Mouse (Mus musculus) forebrain, embryonic 11.5 days (tissue): Measurements from ENCODE around the gene Rgs7. TPM values are rescaled to one million over a fixed set of nuclear protein-coding genes. Genes with fewer than 3 reads are reported as not detected.

Experiments
- ATAC-seq: fragments of 200-750 bp; cut with Nextera tagmentation; replicated peaks from 2 replicates; pipeline ENCODE4 v1.8.0; 2017; ENCODE audit warnings: moderate TSS enrichment; ENCODE audit not compliant: low FRiP score
- DNase-seq: peaks from one replicate; pipeline ENCODE4 v3.0.0-alpha.2; 2017; ENCODE audit warnings: low spot score
- H3K27ac ChIP-seq: fragments of 300-500 bp; sonication (generic); 2 replicates; pipeline ENCODE4 v1.5.1; 2014; ENCODE audit warnings: low read depth, low read length
- H3K27me3 ChIP-seq: fragments of 300-500 bp; sonication (generic); 2 replicates; pipeline ENCODE4 v1.6.1; 2014; ENCODE audit warnings: mild to moderate bottlenecking, low read length, mixed read lengths; ENCODE audit not compliant: control insufficient read depth, insufficient read depth
- H3K36me3 ChIP-seq: fragments of 300-500 bp; sonication (generic); 2 replicates; pipeline ENCODE4 v1.6.1; 2014; ENCODE audit warnings: mild to moderate bottlenecking, low read length, moderate library complexity, mixed read lengths; ENCODE audit not compliant: control insufficient read depth, insufficient read depth
- H3K4me1 ChIP-seq: fragments of 300-500 bp; sonication (generic); replicated peaks from 2 replicates; pipeline ENCODE4 v1.6.1; 2014; ENCODE audit warnings: low read length, mixed read lengths; ENCODE audit not compliant: control insufficient read depth, insufficient read depth
- H3K4me2 ChIP-seq: fragments of 300-500 bp; sonication (generic); 2 replicates; pipeline ENCODE4 v1.6.1; 2014; ENCODE audit warnings: low read depth, mild to moderate bottlenecking, low read length, moderate library complexity, mixed read lengths; ENCODE audit not compliant: severe bottlenecking
- H3K4me3 ChIP-seq: fragments of 300-500 bp; sonication (generic); 2 replicates; pipeline ENCODE4 v1.5.1; 2014; ENCODE audit warnings: low read depth, low read length
- H3K9ac ChIP-seq: fragments of 300-500 bp; sonication (generic); 2 replicates; pipeline ENCODE4 v1.6.1; 2014; ENCODE audit warnings: low read length
- H3K9me3 ChIP-seq: fragments of 300-500 bp; sonication (generic); 2 replicates; pipeline ENCODE4 v1.6.1; 2016; ENCODE audit warnings: low read length, mixed read lengths; ENCODE audit not compliant: control insufficient read depth
- WGBS: fragments of 180-500 bp; shearing (Covaris S2); extraction: QIAGEN DNeasy Blood & Tissue Kit; methylation state at CpG from one replicate; pipeline ENCODE4 v1.1.7; 2014; 5-methylcytosine and 5-hydroxymethylcytosine counted together
- polyA plus RNA-seq: library from polyadenylated mRNA; unstranded; fragments of >200 nt; fragmentation: Nextera tagmentation; extraction: Ambion mirVana; gene quantifications from 2 replicates; pipeline ENCODE4 v1.2.1, GENCODE M21; 2014

Rgs7 gene
- polyA plus RNA-seq, 1 experiment from 2014 or later = 5.7 TPM

DNA sequence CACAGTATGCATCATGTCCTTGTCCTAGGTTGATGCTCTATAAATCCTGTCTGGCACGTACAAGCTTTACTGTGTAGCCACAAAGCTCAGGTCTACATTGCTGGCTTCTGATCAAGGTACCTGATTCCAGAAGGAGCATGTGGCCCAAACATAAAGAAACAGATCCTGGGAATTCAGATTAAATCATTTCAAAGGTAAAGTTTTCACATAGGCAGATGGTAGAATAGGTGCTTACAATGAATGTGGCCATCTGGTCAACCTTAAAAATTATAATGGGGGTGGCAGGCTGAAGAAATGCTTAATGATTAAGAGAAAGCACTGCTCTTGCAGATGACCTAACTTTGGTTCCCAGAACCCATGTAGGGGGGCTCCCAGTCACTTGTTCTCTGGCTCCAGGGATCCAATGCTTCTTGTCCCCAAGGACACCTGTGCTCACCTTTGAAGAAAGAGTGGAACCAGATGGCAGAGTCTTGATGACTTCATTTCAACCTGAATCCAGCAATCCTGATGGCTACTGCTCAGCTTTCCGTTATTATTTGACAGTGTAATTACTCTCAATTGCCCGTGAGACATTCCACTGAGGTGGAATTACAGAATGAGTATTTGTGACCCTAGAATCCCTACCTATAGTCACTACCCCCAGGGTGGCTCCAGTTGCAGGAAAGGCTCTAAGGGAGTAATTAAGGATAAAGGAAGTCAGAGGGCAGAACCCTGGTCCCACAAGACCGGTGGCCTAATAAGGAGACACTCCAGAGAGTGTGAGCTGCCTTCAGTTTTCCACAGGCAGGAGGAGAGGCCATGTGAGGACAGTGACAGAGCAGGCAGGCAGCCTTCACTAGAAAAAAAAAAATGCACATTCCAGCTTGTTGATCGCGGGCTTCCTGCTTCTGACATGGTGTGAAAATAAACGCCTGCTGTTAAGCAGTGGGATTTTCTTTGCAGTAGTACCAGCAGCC is 132.6 kb downstream of the Rgs7 start:
- no peak overlapping the region for H3K9ac ChIP-seq
- no peak overlapping the region for H3K4me3 ChIP-seq
- no peak for DNase-seq
- no peak overlapping the region for H3K27ac ChIP-seq
- no peak for ATAC-seq
- H3K4me1 ChIP-seq = no peaks in the 10 kb centered on the region
- no peaks in the 10 kb centered on the region for H3K36me3 ChIP-seq
- H3K27me3 ChIP-seq = no peaks in the 10 kb centered on the region
- 44% methylated on average over 7 of the region's 7 CpGs for WGBS
- no peak overlapping the region for H3K4me2 ChIP-seq
- no peaks in the 10 kb centered on the region for H3K9me3 ChIP-seq

DNA sequence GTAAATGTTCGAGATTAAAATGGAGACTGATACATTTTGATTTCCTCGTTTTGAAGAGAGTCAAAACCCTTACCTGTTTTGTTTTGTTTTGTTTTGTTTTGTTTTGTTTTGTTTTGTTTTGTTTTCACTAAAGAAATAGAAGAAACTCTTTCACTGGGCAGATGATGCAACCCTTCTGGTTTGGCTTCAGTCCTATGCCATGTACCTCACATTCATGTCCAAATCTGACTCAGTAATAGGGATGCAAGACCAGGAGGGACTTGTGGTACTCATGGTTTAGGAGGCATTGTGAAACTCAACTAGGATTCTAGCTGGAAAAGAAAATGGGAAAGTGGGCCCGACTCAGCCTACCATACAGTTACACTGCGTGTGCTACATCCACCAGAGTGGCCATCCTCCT is 139.4 kb downstream of the Rgs7 start:
- no peaks in the 10 kb centered on the region for H3K27me3 ChIP-seq
- H3K9me3 ChIP-seq = no peaks in the 10 kb centered on the region
- H3K4me2 ChIP-seq = no peak overlapping the region
- no peak overlapping the region for H3K9ac ChIP-seq
- ATAC-seq = no peak
- 83% methylated on average over 4 of the region's 4 CpGs for WGBS
- no peak overlapping the region for H3K27ac ChIP-seq
- no peak overlapping the region for H3K4me3 ChIP-seq
- no peak for DNase-seq
- no peaks in the 10 kb centered on the region for H3K36me3 ChIP-seq
- H3K4me1 ChIP-seq = no peaks in the 10 kb centered on the region

DNA sequence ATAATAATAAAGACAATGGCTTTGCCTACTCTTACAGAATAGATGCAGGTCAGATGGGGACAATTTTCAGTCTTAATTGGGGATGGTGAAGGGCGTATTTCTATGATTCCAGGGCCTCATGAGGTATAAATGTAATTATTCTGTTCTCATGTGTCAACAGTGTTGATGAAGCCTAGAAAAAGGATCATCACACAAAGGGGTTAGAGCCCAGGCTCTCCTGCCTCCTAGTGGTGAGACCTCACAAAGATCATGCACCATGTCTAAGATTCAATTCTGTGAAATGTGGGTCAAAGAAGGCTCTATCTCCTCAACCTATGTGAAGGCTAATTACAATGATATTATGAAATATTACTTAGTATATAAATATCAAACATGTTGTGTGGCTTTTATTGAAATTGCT is 146.1 kb downstream of the Rgs7 start:
- Histone ChIP-seq H3K4me1 (no peaks in the 10 kb centered on the region), H3K27me3 (no peaks in the 10 kb centered on the region), H3K4me2 (no peak overlapping the region), H3K36me3 (no peaks in the 10 kb centered on the region), H3K4me3 (no peak overlapping the region), H3K9ac (no peak overlapping the region), H3K9me3 (no peaks in the 10 kb centered on the region), H3K27ac (no peak overlapping the region)
- 90% methylated on average over 1 of the region's 1 CpGs for WGBS
- ATAC-seq (no peak), DNase-seq (no peak)

DNA sequence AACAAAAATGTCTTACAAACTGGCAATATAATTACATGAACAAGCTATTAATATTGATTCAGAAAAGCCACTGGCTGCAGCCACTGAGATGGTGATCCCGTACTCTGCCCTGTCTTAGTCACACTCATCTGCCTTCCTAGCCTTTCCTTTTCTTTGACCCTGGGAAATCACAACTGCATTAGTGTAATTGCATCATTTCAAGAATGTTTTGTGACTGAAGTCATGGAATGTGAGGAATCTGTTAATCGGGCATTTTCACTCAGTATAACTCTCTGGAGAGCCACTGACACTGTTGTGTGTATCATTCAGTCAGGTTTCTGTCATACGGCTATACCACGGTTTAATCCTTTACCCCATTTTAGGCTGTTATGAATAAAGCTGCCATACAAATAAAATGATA is 156.1 kb downstream of the Rgs7 start:
- WGBS = 66% methylated on average over 4 of the region's 4 CpGs

DNA sequence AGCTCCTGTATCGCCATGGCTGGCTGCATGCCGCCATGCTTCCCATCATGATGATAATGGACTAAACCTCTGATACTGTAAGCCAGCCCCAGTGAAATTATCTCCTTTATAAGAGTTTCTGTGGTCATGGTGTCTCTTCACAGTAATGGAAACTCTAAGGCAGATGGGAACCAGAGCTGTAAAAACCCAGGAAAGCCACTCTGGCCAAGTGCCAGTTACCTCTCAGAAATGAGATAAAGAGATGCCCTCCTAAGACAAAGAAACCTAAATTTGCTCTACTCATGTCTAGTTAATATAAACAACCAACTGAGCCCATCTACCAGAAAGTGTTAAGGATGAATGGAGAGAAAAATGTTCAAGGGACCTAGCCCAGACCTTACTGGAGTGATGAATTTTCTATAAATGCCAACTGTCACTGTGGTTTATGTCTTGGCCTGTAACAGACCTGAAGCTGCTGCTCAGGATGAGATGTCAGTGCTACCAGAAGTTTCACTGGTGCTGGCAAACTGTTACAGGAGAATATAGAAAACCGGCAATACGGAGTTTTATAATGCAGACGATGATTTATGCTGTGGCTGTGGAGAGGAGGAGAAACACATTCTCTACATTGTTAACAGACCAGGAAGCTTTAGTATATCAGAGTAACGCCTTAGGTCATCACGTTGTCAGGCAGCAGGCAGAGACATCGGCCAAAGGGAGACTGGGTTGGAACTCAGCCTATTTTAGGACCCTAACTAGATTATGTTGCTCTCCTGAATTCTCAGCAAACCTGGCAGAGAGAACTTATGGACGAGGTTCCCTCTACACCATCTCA is 159.1 kb downstream of the Rgs7 start:
- ATAC-seq (no peak), DNase-seq (no peak)
- no peak overlapping the region for H3K9ac ChIP-seq
- H3K27ac ChIP-seq = no peak overlapping the region
- no peaks in the 10 kb centered on the region for H3K27me3 ChIP-seq
- WGBS = 93% methylated on average over 9 of the region's 9 CpGs
- no peak overlapping the region for H3K4me2 ChIP-seq
- no peaks in the 10 kb centered on the region for H3K36me3 ChIP-seq
- no peaks in the 10 kb centered on the region for H3K4me1 ChIP-seq
- no peaks in the 10 kb centered on the region for H3K9me3 ChIP-seq
- H3K4me3 ChIP-seq = no peak overlapping the region

More for the DNA sequence above, 156.1 kb downstream of the Rgs7 start:
- Histone ChIP-seq H3K4me1 (no peaks in the 10 kb centered on the region), H3K27ac (no peak overlapping the region), H3K27me3 (no peaks in the 10 kb centered on the region), H3K9me3 (no peaks in the 10 kb centered on the region), H3K9ac (no peak overlapping the region), H3K36me3 (no peaks in the 10 kb centered on the region), H3K4me2 (no peak overlapping the region), H3K4me3 (no peak overlapping the region)
- DNase-seq (no peak), ATAC-seq (no peak)

DNA sequence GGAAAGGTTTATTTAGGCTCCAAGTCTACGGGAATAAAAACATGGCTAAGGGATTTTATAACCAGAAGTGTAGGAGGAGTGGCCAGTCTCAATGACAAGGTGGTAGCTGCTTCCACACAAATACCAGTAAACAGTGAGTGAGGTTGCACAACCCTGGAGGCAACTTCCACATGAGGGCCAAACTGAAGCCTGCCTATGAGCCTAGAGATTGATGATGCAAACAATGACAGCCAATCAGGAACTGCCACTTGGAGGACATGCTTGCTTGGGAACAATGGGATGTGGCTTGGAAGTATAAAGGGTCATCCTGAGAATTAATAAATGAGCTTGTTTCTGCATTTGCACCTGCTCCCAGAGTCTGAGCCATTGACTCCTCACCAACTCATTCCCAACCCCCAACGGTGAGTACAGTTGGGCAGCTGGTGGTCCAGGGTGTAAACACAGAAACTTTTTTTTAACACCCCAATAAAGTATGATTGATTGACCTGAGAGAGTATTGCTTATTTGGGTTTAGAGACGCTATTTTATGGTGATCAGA is 162.3 kb downstream of the Rgs7 start:
- Histone ChIP-seq H3K9me3 (no peaks in the 10 kb centered on the region), H3K4me1 (no peaks in the 10 kb centered on the region), H3K27ac (no peak overlapping the region), H3K9ac (no peak overlapping the region), H3K4me2 (no peak overlapping the region), H3K4me3 (no peak overlapping the region), H3K36me3 (no peaks in the 10 kb centered on the region), H3K27me3 (no peaks in the 10 kb centered on the region)
- DNase-seq (no peak), ATAC-seq (no peak; the same call in 1 of the 2 replicates)
- WGBS = 88% methylated on average over 3 of the region's 3 CpGs

DNA sequence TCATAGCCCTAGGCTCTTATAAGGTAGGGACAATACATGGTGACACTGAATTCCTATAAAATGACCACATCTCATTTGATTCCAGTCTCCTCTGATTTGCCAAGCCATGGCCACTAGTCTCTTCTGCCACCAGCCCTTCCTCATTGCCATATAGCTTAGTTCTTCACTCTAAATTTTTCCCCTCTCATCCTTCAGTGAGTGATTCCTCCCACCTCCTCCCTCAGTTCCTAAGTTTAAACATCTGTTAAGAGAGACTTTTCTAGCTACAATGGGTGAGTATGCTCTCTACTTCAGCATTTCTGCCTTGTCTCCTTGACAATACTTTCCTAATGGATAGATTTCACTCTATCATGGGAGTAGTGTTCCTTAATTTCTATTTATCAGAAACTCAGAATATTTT is 169.5 kb downstream of the Rgs7 start:
- no peak for ATAC-seq
- Histone ChIP-seq H3K36me3 (no peaks in the 10 kb centered on the region), H3K4me1 (no peaks in the 10 kb centered on the region), H3K4me3 (no peak overlapping the region), H3K9me3 (no peaks in the 10 kb centered on the region), H3K4me2 (no peak overlapping the region), H3K9ac (no peak overlapping the region), H3K27ac (no peak overlapping the region), H3K27me3 (no peaks in the 10 kb centered on the region)
- no peak for DNase-seq

DNA sequence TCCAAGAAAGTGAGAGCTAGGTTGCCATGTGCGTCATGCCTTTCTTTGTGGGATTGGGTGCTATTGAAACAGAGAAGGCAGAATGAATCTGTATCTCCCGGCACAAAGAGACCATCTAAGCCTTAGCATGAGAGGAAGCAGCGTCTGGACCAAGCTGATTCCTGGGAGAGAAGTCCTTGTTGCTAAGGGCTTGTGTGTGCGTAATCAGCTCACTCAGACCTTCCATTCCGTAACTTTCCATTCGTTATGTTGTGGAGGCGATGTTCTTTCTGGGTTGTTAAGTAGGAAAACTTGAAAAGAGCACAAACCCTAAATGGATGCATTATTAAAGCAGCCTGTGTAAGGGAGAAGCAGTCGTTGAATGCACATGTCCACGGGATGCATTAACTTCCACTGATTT is 173.1 kb downstream of the Rgs7 start:
- H3K27me3 ChIP-seq = no peaks in the 10 kb centered on the region
- H3K9ac ChIP-seq = no peak overlapping the region
- no peaks in the 10 kb centered on the region for H3K4me1 ChIP-seq
- H3K9me3 ChIP-seq = no peaks in the 10 kb centered on the region
- ATAC-seq (0 out of 2 replicates have a peak, but pooled peaks have one; percentile 33), DNase-seq (no peak)
- no peak overlapping the region for H3K27ac ChIP-seq
- H3K4me2 ChIP-seq = no peak overlapping the region
- no peaks in the 10 kb centered on the region for H3K36me3 ChIP-seq
- WGBS = 62% methylated on average over 9 of the region's 9 CpGs
- no peak overlapping the region for H3K4me3 ChIP-seq
